Mouse (Mus musculus) liver, adult 2 months (tissue): ENCODE measurements around the gene Adgrg5. TPM values are rescaled to one million over a fixed set of nuclear protein-coding genes. Genes with fewer than 3 reads are reported as not detected.

Source experiments
- DNase-seq: peaks from one replicate; pipeline ENCODE4 v3.0.0-alpha.2; 2011; ENCODE audit warnings: low read depth, low spot score; ENCODE audit errors: extremely low read depth
- H3K27ac ChIP-seq: fragments of 200-500 bp; replicated peaks from 2 replicates; pipeline ENCODE4 v1.5.1; 2012; ENCODE audit warnings: low read depth, mild to moderate bottlenecking, control low read depth, inconsistent platforms, low read length; ENCODE audit not compliant: insufficient read depth
- H3K27me3 ChIP-seq: fragments of 200-500 bp; 2 replicates; pipeline ENCODE4 v1.6.1; 2012; ENCODE audit warnings: mild to moderate bottlenecking, moderate library complexity, low read length, inconsistent platforms; ENCODE audit not compliant: control insufficient read depth, insufficient read depth
- H3K36me3 ChIP-seq: fragments of 200-500 bp; 2 replicates; pipeline ENCODE4 v1.6.1; 2012; ENCODE audit warnings: low read length, inconsistent platforms; ENCODE audit not compliant: control insufficient read depth, insufficient read depth
- H3K4me1 ChIP-seq: fragments of 200-500 bp; 2 replicates; pipeline ENCODE4 v1.6.1; 2011; ENCODE audit warnings: low read length; ENCODE audit not compliant: control insufficient read depth, insufficient read depth
- H3K4me3 ChIP-seq: fragments of 200-500 bp; 2 replicates; pipeline ENCODE4 v1.5.1; 2011; ENCODE audit warnings: low read depth, mild to moderate bottlenecking, control low read depth, low read length, moderate library complexity; ENCODE audit not compliant: insufficient read depth
- H3K79me2 ChIP-seq: fragments of 200-500 bp; 2 replicates; pipeline ENCODE4 v1.6.1; 2012; ENCODE audit warnings: inconsistent platforms, mild to moderate bottlenecking, low read length, moderate library complexity; ENCODE audit not compliant: control insufficient read depth, insufficient read depth
- H3K9ac ChIP-seq: fragments of 200-500 bp; 2 replicates; pipeline ENCODE4 v1.6.1; 2012; ENCODE audit warnings: low read depth, mild to moderate bottlenecking, control low read depth, inconsistent platforms, low read length
- CTCF ChIP-seq: fragments of 200-500 bp; IDR thresholded peaks from 2 replicates; pipeline ENCODE4 v1.5.1; 2011; ENCODE audit warnings: low read depth, low read length, control low read depth
- POLR2A ChIP-seq: fragments of 200-500 bp; IDR thresholded peaks from 2 replicates; pipeline ENCODE4 v1.6.1; 2011; ENCODE audit warnings: low read length, control low read depth; ENCODE audit not compliant: insufficient read depth; ENCODE audit errors: extremely low read depth
- WGBS: fragments of 180-500 bp; shearing (Covaris S2); methylation state at CpG from one replicate; pipeline ENCODE4 v1.1.7; 2018; 5-methylcytosine and 5-hydroxymethylcytosine counted together
- polyA plus RNA-seq: library from polyadenylated mRNA; depleted of rRNA; stranded (reverse); fragments of >200 nt; gene quantifications from 2 replicates; pipeline ENCODE4 v1.2.3, GENCODE M21; 2012
- total RNA-seq: library from RNA; depleted of rRNA; stranded (reverse); fragments of >200 nt; gene quantifications from 2 replicates; pipeline ENCODE4 v1.2.3, GENCODE M21; 2014

Gene Adgrg5
- total and polyA plus RNA-seq, 2 experiments: 0.18 to 0.77 TPM

GRCm38 (mm10) chr8:94901031-94901430 lies 22.5 kb upstream of the Adgrg5 start:
- 51% methylated on average over 5 of the region's 5 CpGs for WGBS
- Histone ChIP-seq H3K4me3 (no peak overlapping the region), H3K27me3 (no peaks in the 10 kb centered on the region), H3K36me3 (no peaks in the 10 kb centered on the region), H3K27ac (no peak overlapping the region), H3K9ac (no peak overlapping the region), H3K4me1 (0 out of 2 replicates have a peak, but pooled peaks cover 1% of the 10 kb centered on the region), H3K79me2 (no peaks in the 10 kb centered on the region)
- TF ChIP-seq CTCF: no peak
- no peak for TF ChIP-seq POLR2A
- DNase-seq: no peak

GRCm38 (mm10) chr8:94903709-94904108 lies 19.8 kb upstream of the Adgrg5 start:
- Histone ChIP-seq H3K27me3 (no peaks in the 10 kb centered on the region), H3K79me2 (no peaks in the 10 kb centered on the region), H3K4me3 (no peak overlapping the region), H3K9ac (no peak overlapping the region), H3K4me1 (0 out of 2 replicates have a peak, but pooled peaks cover 1% of the 10 kb centered on the region), H3K27ac (no peak overlapping the region), H3K36me3 (no peaks in the 10 kb centered on the region)
- TF ChIP-seq POLR2A: no peak
- no peak for TF ChIP-seq CTCF
- DNase-seq: no peak
- 87% methylated on average over 12 of the region's 12 CpGs for WGBS

- no peak overlapping the region for H3K9ac ChIP-seq
Observed at GRCm38 (mm10) chr8:94904450-94905175, 18.9 kb upstream of the Adgrg5 start.

DNA sequence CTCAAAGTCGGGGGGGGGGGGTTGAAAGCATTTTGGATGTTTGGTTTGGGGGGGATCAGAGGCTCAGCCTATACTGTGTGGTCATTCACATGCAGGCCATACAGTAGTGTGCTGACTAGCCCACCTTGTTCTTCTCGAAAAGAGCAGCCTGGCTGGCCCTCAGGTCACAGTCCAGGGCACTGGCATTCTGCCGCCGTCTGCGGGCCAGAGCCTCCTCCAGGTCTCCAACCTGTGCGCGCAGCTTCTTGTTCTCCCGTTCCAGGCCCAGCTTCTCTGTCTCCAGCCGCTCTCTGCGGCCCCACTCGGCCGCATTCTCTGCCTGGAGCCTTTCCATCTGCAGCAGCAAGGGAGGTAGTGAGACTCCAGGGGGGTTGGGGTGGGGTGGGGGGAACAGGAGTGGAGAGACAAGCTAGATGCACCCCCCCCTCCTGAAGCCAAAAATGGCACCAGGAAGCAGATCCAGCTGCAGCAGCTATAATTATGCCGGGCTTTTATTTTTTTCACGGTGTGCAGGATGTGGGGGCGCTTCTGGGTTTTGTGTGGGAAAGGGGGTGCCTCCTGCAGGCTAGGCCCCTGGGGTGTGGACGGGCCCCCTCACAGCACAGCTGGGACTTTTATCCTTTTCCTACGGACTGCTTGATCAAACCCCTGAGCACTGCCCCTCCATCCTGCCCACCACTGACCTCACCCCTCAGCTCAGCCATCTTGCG lies 15.7 kb upstream of the Adgrg5 start:
- Histone ChIP-seq H3K4me3 (no peak overlapping the region), H3K4me1 (no peaks in the 10 kb centered on the region), H3K27me3 (0 out of 2 replicates have a peak, but pooled peaks cover under 1% of the 10 kb centered on the region), H3K9ac (no peak overlapping the region), H3K79me2 (no peaks in the 10 kb centered on the region), H3K36me3 (no peaks in the 10 kb centered on the region), H3K27ac (no peak overlapping the region)
- no peak for TF ChIP-seq POLR2A
- no peak for TF ChIP-seq CTCF
- 87% methylated on average over 18 of the region's 18 CpGs for WGBS
- DNase-seq: no peak

More at GRCm38 (mm10) chr8:94904450-94905175, 18.9 kb upstream of the Adgrg5 start:
- Histone ChIP-seq H3K27ac (peak overlapping the region; percentile 74), H3K79me2 (no peaks in the 10 kb centered on the region), H3K4me1 (0 out of 2 replicates have a peak, but pooled peaks cover 1% of the 10 kb centered on the region), H3K36me3 (no peaks in the 10 kb centered on the region), H3K27me3 (no peaks in the 10 kb centered on the region), H3K4me3 (no peak overlapping the region)
- 81% methylated on average over 12 of the region's 12 CpGs for WGBS
- DNase-seq: peak; percentile 15
- TF ChIP-seq POLR2A (no peak), CTCF (no peak)

DNA sequence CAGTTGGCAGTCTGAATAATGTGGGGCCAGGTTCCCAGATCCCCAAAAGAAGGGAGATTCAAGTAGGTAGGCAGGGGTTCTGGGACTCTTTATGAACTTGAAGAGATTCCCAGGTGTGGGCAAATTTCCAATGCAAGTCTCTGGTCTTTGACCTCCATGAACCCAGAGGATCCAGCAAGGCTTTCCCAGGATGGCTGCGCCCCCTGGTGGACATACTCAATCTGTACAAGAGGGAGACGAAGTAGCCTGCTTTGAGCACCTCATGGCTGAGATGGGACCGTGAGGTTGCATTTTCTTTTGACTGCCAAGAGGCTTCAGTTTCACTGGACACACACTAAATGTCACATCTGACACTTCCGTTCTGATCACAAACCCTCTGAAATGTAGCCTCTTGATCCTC lies 14.6 kb upstream of the Adgrg5 start:
- DNase-seq: peak; percentile 67
- H3K27ac ChIP-seq: no peak overlapping the region
- WGBS: 4% methylated on average over 4 of the region's 4 CpGs

More for the DNA sequence above, 14.6 kb upstream of the Adgrg5 start:
- Histone ChIP-seq H3K27me3 (peaks cover 9% of the 10 kb centered on the region; the same call in 1 of the 2 replicates), H3K79me2 (no peaks in the 10 kb centered on the region), H3K9ac (no peak overlapping the region), H3K4me3 (no peak overlapping the region), H3K4me1 (no peaks in the 10 kb centered on the region), H3K36me3 (no peaks in the 10 kb centered on the region)
- TF ChIP-seq CTCF (peak; percentile 91), POLR2A (no peak)
